Mouse (Mus musculus) stomach, embryonic 16.5 days (tissue): Measurements from ENCODE around the gene Tspan5. TPM values are rescaled to one million over a fixed set of nuclear protein-coding genes. Genes with fewer than 3 reads are reported as not detected.

Source experiments
- ATAC-seq: fragments of 200-750 bp; cut with Nextera tagmentation; 2 replicates; pipeline ENCODE4 v1.8.0; 2017; ENCODE audit warnings: moderate number of reproducible peaks, moderate TSS enrichment; ENCODE audit not compliant: insufficient read depth, low FRiP score
- H3K27ac ChIP-seq: fragments of 300-500 bp; sonication (generic); 2 replicates; pipeline ENCODE4 v1.5.1; 2014; ENCODE audit warnings: low read length
- H3K27me3 ChIP-seq: fragments of 300-500 bp; sonication (generic); 2 replicates; pipeline ENCODE4 v1.6.1; 2014; ENCODE audit warnings: low read length, control low read depth, mixed read lengths; ENCODE audit not compliant: control insufficient read depth, insufficient read depth
- H3K36me3 ChIP-seq: fragments of 300-500 bp; sonication (generic); 2 replicates; pipeline ENCODE4 v1.6.1; 2014; ENCODE audit warnings: low read length; ENCODE audit not compliant: control insufficient read depth, insufficient read depth
- H3K4me1 ChIP-seq: fragments of 300-500 bp; sonication (generic); 2 replicates; pipeline ENCODE4 v1.6.1; 2014; ENCODE audit warnings: low read length, control low read depth, mixed read lengths; ENCODE audit not compliant: control insufficient read depth, insufficient read depth
- H3K4me2 ChIP-seq: fragments of 300-500 bp; sonication (generic); 2 replicates; pipeline ENCODE4 v1.6.1; 2014; ENCODE audit warnings: low read depth, low read length, mixed read lengths
- H3K4me3 ChIP-seq: fragments of 300-500 bp; sonication (generic); replicated peaks from 2 replicates; pipeline ENCODE4 v1.5.1; 2014; ENCODE audit warnings: mild to moderate bottlenecking, low read length
- H3K9ac ChIP-seq: fragments of 300-500 bp; sonication (generic); 2 replicates; pipeline ENCODE4 v1.6.1; 2014; ENCODE audit warnings: low read length
- H3K9me3 ChIP-seq: fragments of 300-500 bp; sonication (generic); replicated peaks from 2 replicates; pipeline ENCODE4 v1.6.1; 2016; ENCODE audit warnings: low read length, control low read depth; ENCODE audit not compliant: control insufficient read depth
- WGBS: fragments of 180-500 bp; shearing (Covaris S2); extraction: QIAGEN DNeasy Blood & Tissue Kit; methylation state at CpG from one replicate; pipeline ENCODE4 v1.1.7; 2014; 5-methylcytosine and 5-hydroxymethylcytosine counted together
- polyA plus RNA-seq: library from polyadenylated mRNA; unstranded; fragments of >200 nt; fragmentation: Nextera tagmentation; extraction: Ambion mirVana; gene quantifications from 2 replicates; pipeline ENCODE4 v1.2.1, GENCODE M21; 2015

Tspan5 gene
- polyA plus RNA-seq, 1 experiment from 2014 or later: 31.1 TPM

GRCm38 (mm10) chr3:138714788-138715187 lies 27.2 kb upstream of the Tspan5 start:
- H3K4me2 ChIP-seq: no peak overlapping the region
- no peak for ATAC-seq
- H3K9me3 ChIP-seq: no peaks in the 10 kb centered on the region
- no peaks in the 10 kb centered on the region for H3K36me3 ChIP-seq
- H3K4me3 ChIP-seq: no peak overlapping the region
- no peak overlapping the region for H3K27ac ChIP-seq
- H3K4me1 ChIP-seq: peaks cover 7% of the 10 kb centered on the region; the same call in 1 of the 2 replicates
- H3K27me3 ChIP-seq: no peaks in the 10 kb centered on the region
- 46% methylated on average over 2 of the region's 2 CpGs for WGBS
- H3K9ac ChIP-seq: no peak overlapping the region

- Histone ChIP-seq H3K9me3 (no peaks in the 10 kb centered on the region), H3K27ac (no peak overlapping the region), H3K36me3 (no peaks in the 10 kb centered on the region), H3K4me1 (peaks cover 7% of the 10 kb centered on the region; the same call in 1 of the 2 replicates), H3K4me3 (no peak overlapping the region), H3K4me2 (no peak overlapping the region), H3K9ac (no peak overlapping the region), H3K27me3 (no peaks in the 10 kb centered on the region)
- WGBS: 65% methylated on average over 4 of the region's 4 CpGs
- peak; percentile 74 for ATAC-seq
These were observed 26.8 kb upstream of the Tspan5 start for GRCm38 (mm10) chr3:138715212-138715611.

GRCm38 (mm10) chr3:138717040-138717439 lies 25.0 kb upstream of the Tspan5 start:
- H3K9ac ChIP-seq: no peak overlapping the region
- H3K4me1 ChIP-seq: peaks cover 10% of the 10 kb centered on the region; the same call in 1 of the 2 replicates
- no peak overlapping the region for H3K4me2 ChIP-seq
- no peaks in the 10 kb centered on the region for H3K9me3 ChIP-seq
- ATAC-seq: no peak
- 93% methylated on average over 5 of the region's 5 CpGs for WGBS
- H3K4me3 ChIP-seq: no peak overlapping the region
- no peak overlapping the region for H3K27ac ChIP-seq
- H3K27me3 ChIP-seq: no peaks in the 10 kb centered on the region
- no peaks in the 10 kb centered on the region for H3K36me3 ChIP-seq

- H3K9ac ChIP-seq: no peak overlapping the region
These were observed 19.8 kb upstream of the Tspan5 start for GRCm38 (mm10) chr3:138722152-138722551.

GRCm38 (mm10) chr3:138727571-138727970 lies 14.4 kb upstream of the Tspan5 start:
- Histone ChIP-seq H3K9ac (no peak overlapping the region), H3K9me3 (no peaks in the 10 kb centered on the region), H3K4me1 (0 out of 2 replicates have a peak, but pooled peaks cover 3% of the 10 kb centered on the region), H3K27me3 (no peaks in the 10 kb centered on the region), H3K27ac (no peak overlapping the region), H3K36me3 (no peaks in the 10 kb centered on the region), H3K4me3 (no peak overlapping the region), H3K4me2 (no peak overlapping the region)
- 72% methylated on average over 8 of the region's 8 CpGs for WGBS
- no peak for ATAC-seq

More at GRCm38 (mm10) chr3:138722152-138722551, 19.8 kb upstream of the Tspan5 start:
- H3K27me3 ChIP-seq: no peaks in the 10 kb centered on the region
- H3K4me3 ChIP-seq: no peak overlapping the region
- no peaks in the 10 kb centered on the region for H3K36me3 ChIP-seq
- peak; percentile 47; the same call in 1 of the 2 replicates for ATAC-seq
- H3K9me3 ChIP-seq: no peaks in the 10 kb centered on the region
- peaks cover 5% of the 10 kb centered on the region; the same call in 1 of the 2 replicates for H3K4me1 ChIP-seq
- no peak overlapping the region for H3K4me2 ChIP-seq
- no peak overlapping the region for H3K27ac ChIP-seq
- 46% methylated on average over 5 of the region's 5 CpGs for WGBS

- no peak overlapping the region for H3K4me3 ChIP-seq
- 58% methylated on average over 3 of the region's 3 CpGs for WGBS
- H3K4me1 ChIP-seq: 0 out of 2 replicates have a peak, but pooled peaks cover 3% of the 10 kb centered on the region
- no peaks in the 10 kb centered on the region for H3K27me3 ChIP-seq
- H3K9me3 ChIP-seq: no peaks in the 10 kb centered on the region
- no peak overlapping the region for H3K27ac ChIP-seq
- no peaks in the 10 kb centered on the region for H3K36me3 ChIP-seq
- H3K4me2 ChIP-seq: no peak overlapping the region
- H3K9ac ChIP-seq: no peak overlapping the region
- ATAC-seq: peak; percentile 71; the same call in 1 of the 2 replicates
These were observed 13.2 kb upstream of the Tspan5 start for GRCm38 (mm10) chr3:138728840-138729239.

GRCm38 (mm10) chr3:138730812-138731211 lies 11.2 kb upstream of the Tspan5 start:
- Histone ChIP-seq H3K9ac (no peak overlapping the region), H3K4me3 (no peak overlapping the region), H3K27me3 (no peaks in the 10 kb centered on the region), H3K36me3 (no peaks in the 10 kb centered on the region), H3K27ac (no peak overlapping the region), H3K9me3 (no peaks in the 10 kb centered on the region), H3K4me2 (no peak overlapping the region), H3K4me1 (0 out of 2 replicates have a peak, but pooled peaks cover 3% of the 10 kb centered on the region)
- no peak for ATAC-seq
- 66% methylated on average over 3 of the region's 3 CpGs for WGBS

- H3K36me3 ChIP-seq: no peaks in the 10 kb centered on the region
- no peaks in the 10 kb centered on the region for H3K9me3 ChIP-seq
- no peak overlapping the region for H3K4me2 ChIP-seq
- no peaks in the 10 kb centered on the region; the same call in 1 of the 2 replicates for H3K4me1 ChIP-seq
- no peak overlapping the region for H3K4me3 ChIP-seq
- ATAC-seq: no peak
- no peak overlapping the region for H3K9ac ChIP-seq
- H3K27me3 ChIP-seq: no peaks in the 10 kb centered on the region
- WGBS: 86% methylated on average over 5 of the region's 5 CpGs
- no peak overlapping the region for H3K27ac ChIP-seq
These were observed 6.2 kb upstream of the Tspan5 start for GRCm38 (mm10) chr3:138735760-138736159.

GRCm38 (mm10) chr3:138739150-138739700 lies 2.8 kb upstream of the Tspan5 start:
- Histone ChIP-seq H3K27ac (no peak overlapping the region), H3K27me3 (no peaks in the 10 kb centered on the region), H3K4me1 (peaks cover 4% of the 10 kb centered on the region), H3K9ac (no peak overlapping the region), H3K4me3 (no peak overlapping the region), H3K9me3 (no peaks in the 10 kb centered on the region), H3K4me2 (no peak overlapping the region), H3K36me3 (no peaks in the 10 kb centered on the region)
- ATAC-seq: no peak
- WGBS: 58% methylated on average over 4 of the region's 4 CpGs
